Mouse (Mus musculus) CD4-positive, CD25-positive, alpha-beta regulatory T cell, adult 2 months (primary cell): Measurements from ENCODE around the gene Ccdc3.

ENCODE experiments used
- DNase-seq: peaks from one replicate; pipeline ENCODE4 v3.0.0-alpha.2; 2012; ENCODE audit warnings: low read depth, low spot score

Gene Ccdc3

GRCm38 (mm10) chr2:5161002-5161745, 23.6 kb downstream of the Ccdc3 start:
- DNase-seq, result peak; percentile 34

GRCm38 (mm10) chr2:5161908-5162674, 24.5 kb downstream of the Ccdc3 start:
- DNase-seq, result no peak

- no peak for DNase-seq
Measured at GRCm38 (mm10) chr2:5162756-5163155, 25.2 kb downstream of the Ccdc3 start.

GRCm38 (mm10) chr2:5165941-5166361, 28.4 kb downstream of the Ccdc3 start:
- no peak for DNase-seq

GRCm38 (mm10) chr2:5166796-5167195, 29.2 kb downstream of the Ccdc3 start:
- DNase-seq, result no peak

DNA sequence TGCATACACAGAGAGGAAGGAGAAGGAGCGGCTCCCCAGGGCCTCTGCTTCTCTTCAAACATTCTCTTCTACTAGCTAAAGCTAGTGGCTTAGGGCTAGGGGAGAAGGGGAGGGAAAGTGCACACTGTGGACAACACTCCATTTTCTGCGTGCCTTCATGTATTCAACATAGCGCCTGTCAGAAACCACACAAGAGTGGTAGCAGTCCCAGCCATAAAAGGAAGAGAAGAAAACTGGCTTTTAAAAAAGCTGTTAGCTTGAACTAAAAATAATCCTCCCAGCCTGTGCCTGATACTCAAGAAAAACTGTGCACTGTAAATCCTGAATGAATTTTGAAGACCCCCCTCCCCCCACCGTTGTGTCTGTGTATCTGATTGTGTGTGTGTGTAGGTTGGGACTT, 33.2 kb downstream of the Ccdc3 start:
- no peak for DNase-seq

GRCm38 (mm10) chr2:5171301-5172000, 33.9 kb downstream of the Ccdc3 start:
- peak; percentile 48 for DNase-seq

DNA sequence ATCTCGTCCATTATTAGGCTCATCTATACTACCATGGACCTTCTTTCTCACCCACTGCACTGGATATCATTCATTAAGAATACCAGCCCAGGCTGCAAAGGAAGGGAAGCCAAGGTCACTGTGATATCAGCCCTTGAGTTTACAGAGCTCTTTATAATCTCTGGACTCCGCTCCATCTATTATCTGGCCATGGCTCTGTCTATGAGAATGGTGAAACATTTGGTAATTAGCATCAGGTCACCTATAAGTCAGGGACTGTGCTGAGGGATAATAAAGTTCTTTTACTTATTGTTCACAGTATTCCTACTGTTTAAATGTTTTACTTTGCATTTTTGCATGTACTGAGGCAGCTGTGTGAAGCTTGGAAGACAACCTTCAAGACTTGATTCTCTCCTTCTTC, 35.2 kb downstream of the Ccdc3 start:
- DNase-seq, result no peak

- no peak for DNase-seq
Measured at GRCm38 (mm10) chr2:5174716-5175115, 37.1 kb downstream of the Ccdc3 start.

- no peak for DNase-seq
Measured at GRCm38 (mm10) chr2:5181462-5182443, 44.2 kb downstream of the Ccdc3 start.

DNA sequence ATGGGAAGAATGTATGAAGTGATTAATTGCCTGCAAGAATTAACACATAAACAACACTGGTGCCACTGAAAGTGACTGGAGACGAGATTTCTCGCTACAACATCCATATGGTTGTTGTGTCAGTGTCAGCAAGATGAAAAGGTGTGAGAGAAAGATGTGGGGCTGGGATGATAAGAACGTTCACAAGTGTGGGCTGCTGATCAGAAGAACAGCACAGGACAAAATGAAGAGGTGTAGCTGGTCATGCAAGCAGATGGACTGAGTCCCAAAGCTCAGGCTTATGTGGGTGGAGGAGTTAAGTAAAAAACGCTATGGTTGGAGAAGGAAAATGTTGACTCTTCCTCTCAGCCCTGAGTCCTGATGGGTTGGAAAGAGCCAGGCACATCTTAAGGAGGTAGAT, 46.6 kb downstream of the Ccdc3 start:
- DNase-seq, result no peak

- DNase-seq, result no peak
Measured at GRCm38 (mm10) chr2:5185631-5186030, 48.1 kb downstream of the Ccdc3 start.

DNA sequence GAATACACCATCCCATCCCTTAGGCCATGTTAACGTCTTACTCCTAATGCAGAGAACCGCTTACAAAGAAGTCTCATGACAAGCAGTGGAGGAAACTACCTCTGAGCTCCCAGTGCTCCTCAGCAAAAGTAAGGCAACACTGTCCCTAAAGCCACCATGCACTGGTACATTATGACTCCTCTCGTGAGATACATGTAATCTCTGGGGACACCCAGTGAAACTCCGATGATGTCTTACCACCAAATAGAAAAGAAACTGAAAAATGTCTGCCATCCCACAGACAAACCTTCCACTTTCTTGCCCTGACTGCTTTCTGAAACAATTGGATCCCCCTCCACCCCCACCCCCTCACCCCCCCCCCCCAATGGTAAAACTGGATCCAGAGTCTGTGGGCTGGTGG, 54.6 kb downstream of the Ccdc3 start:
- no peak for DNase-seq

GRCm38 (mm10) chr2:5193071-5193470, 55.5 kb downstream of the Ccdc3 start:
- no peak for DNase-seq

DNA sequence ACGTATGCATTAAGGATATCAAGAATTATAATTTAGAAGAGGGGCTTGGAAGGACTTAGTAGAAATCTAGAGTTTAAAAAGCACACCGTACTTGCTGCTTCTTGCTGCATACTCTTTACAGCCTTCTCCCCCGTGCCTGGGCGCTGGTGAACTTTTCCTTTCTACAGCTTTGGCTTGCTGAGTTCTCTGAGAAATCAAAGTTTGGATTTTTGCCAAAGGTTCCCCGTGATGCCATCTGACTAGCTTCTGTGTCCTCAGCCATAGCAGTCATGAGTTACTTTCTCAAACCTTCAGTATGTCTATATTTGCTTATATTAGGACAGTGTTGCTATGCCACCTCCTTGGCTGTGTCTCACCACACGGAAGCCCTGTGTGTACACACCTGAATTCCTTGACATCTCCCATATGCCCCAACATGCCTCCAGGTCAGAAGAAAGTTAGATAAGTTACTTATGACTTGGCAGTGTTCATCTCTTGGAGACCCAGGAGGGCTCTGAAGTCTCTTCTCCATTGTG, 57.2 kb downstream of the Ccdc3 start:
- DNase-seq, result no peak

DNA sequence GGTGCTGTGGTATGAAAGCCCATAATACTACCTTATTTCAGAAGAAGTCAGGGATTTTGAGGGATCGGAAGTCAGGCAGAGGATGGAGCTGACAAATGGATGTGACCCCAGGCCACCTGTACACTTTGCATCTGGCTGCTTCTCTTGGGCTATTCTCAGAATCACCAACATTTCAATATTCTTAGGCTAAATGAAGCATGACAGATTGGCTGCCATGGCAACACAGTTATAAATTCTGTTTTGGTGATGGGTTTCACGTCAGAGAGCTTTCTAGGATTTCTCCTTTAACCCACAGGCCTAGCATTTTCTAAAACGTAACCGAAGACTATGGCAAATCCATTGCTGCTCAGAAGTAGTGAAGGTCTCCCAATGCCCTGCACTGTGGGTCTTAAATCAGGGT, 59.9 kb downstream of the Ccdc3 start:
- no peak for DNase-seq

GRCm38 (mm10) chr2:5199289-5199688, 61.7 kb downstream of the Ccdc3 start:
- DNase-seq, result no peak

DNA sequence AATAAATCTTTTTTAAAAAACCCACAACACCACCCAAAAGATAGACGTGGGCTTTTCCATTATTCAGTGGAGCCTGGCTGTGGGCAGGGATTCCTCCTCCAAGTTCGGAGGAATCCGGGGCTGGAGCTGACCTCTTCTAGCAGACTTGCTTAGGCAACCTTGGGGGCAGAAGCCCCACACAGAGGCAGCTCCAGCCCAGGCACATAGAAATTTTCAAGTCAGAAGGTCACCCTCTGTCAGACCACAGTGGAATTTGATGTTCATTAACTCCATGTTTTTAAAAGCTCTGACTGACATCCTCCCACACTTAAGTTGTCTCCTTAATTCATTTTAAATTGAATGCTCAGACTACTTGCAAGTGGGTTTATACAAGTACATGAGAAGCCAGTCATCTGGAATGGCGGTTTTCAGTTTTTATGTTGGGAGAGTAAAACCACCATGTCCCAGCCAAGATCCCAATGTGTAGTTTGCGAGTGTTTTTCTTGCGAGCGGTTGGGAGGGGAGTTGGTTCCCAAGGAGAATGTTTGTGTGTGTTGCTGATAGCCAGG, 63.3 kb downstream of the Ccdc3 start:
- no peak for DNase-seq

DNA sequence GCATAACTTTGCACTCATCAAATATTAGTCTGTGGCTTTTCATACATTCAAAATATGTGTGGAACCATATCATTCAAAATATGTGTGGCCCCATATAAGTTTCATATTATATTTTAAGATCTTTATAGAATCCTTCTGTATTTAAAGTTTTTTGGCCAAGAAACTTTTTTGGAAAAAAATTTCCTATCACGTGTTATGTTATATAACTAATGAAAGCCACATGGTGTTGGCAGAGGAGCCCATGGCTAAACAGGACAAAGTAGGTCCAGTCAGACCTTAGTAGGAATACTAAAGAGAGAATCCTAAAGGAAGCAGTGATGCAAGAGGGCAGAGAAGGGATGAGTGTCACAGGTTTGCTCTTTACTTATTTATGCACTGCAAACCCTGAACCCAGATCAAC, 65.6 kb downstream of the Ccdc3 start:
- no peak for DNase-seq

DNA sequence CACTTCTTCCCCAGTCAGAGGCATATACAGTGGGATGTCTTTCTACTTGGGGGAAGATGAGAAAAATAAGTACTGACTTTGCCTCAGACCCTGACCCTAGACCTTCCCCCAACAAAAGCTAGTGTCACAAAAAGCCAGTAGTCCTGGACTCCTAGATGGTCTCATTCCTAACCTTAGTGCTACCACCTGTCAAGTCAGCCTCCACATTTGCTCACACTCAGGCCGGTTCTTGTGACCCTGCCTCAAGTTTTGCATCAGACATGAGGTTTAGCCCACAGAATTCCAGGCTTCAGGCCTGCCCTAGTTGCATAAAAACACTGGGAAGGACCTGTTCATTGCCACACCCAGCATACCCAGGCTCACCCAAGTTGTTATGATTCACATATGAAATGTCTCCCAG, 67.4 kb downstream of the Ccdc3 start:
- no peak for DNase-seq

DNA sequence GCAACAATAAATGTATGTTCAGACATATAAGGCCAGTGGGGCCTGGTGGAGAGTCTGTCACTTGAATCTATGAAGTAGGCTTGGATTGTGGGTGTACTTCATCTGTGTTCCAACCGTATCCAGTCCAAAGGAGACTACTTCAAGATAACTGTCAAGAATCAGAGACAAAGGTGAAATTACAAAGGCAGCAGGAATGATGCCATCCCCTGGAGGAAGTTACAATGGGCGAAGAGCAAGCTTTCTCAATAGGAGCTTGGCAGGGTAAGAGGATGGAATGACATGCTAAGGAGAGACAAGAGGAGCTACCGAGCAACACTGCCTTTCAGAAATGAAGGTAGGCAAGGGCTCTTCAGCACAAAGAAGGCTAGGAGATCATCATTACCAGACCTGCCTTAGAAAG, 69.1 kb downstream of the Ccdc3 start:
- DNase-seq, result no peak
